17 mouse cellular contexts compared by ENCODE assay signal in genomic region chr8:83323056-83323455, GRCm38 (mm10). TPM values are rescaled to one million over a fixed set of nuclear protein-coding genes. Genes with fewer than 3 reads are reported as not detected.
DNase-seq lines count a peak whose midpoint lies in the region; ATAC-seq and TF ChIP-seq lines count a peak whose summit lies in the region.
"Had no signal": no experiment of that assay in that cellular context is flagged by ENCODE, and none has a peak within 500 bp of the region (broad histone marks: within the 10 kb centered on the region; RNA-seq: fewer than 3 reads in every experiment).

No protein-coding gene starts in this region.

- peak; percentile 4 for TF ChIP-seq RAD21 in CH12.LX (IDR thresholded peaks at IDR 0.05; ENCODE audit: low read depth, low read length)

- H3K9ac ChIP-seq in hindbrain, postnatal 0 days (replicated peaks; ENCODE audit: low read length): no peak overlapping the region
- H3K9ac ChIP-seq in hindbrain, embryonic 13.5 days: no peak overlapping the region
- no peak overlapping the region for H3K9ac ChIP-seq in CH12.LX (ENCODE audit: insufficient read depth, low read depth)
- H3K9ac ChIP-seq in liver, embryonic 12.5 days: no peak overlapping the region
- H3K9ac ChIP-seq: forebrain, embryonic 15.5 days; lung, embryonic 15.5 days had no signal

- H3K4me1 ChIP-seq in hindbrain, postnatal 0 days (ENCODE audit: insufficient read depth, low read length): no peaks in the 10 kb centered on the region
- H3K4me1 ChIP-seq in hindbrain, embryonic 13.5 days (replicated peaks): no peaks in the 10 kb centered on the region
- no peaks in the 10 kb centered on the region for H3K4me1 ChIP-seq in CH12.LX (ENCODE audit: control insufficient read depth in 1 of 2, insufficient read depth in 2 of 2)
- H3K4me1 ChIP-seq in liver, embryonic 12.5 days: peaks cover 11% of the 10 kb centered on the region
- H3K4me1 ChIP-seq: forebrain, embryonic 15.5 days; lung, embryonic 15.5 days had no signal

- dilution Hi-C loops in CH12.LX (cut with MboI; ENCODE audit: extremely low pct_ligation_motif_present, extremely low pct_unique_long_range_greater_than_20kb, low sequenced_read_pairs): no loop called here

- H3K27me3 ChIP-seq in hindbrain, postnatal 0 days (ENCODE audit: insufficient read depth, low read length): no peaks in the 10 kb centered on the region
- H3K27me3 ChIP-seq in hindbrain, embryonic 13.5 days: no peaks in the 10 kb centered on the region
- no peaks in the 10 kb centered on the region for H3K27me3 ChIP-seq in CH12.LX (replicated peaks)
- H3K27me3 ChIP-seq in liver, embryonic 12.5 days (replicated peaks): no peaks in the 10 kb centered on the region
- H3K27me3 ChIP-seq: forebrain, embryonic 15.5 days; lung, embryonic 15.5 days had no signal

- in situ Hi-C loops in CH12.LX (cut with MboI; ENCODE audit: low pct_ligation_motif_present, low pct_unique_long_range_greater_than_20kb, low sequenced_read_pairs): no loop called here

- no peak for DNase-seq in hindbrain, postnatal 0 days (ENCODE audit: low spot score)
- DNase-seq in CH12.LX (ENCODE audit: extremely low read depth): no peak
- peak; percentile 41 for DNase-seq in R1 (ENCODE audit: low read depth, low spot score)
- no peak for DNase-seq in adrenal gland, postnatal 10 days
- no peak for DNase-seq in ovary, postnatal 36 days (ENCODE audit: low spot score)
- DNase-seq in heart, adult 8-10 months (ENCODE audit: low spot score): no peak
- DNase-seq: kidney, adult 9 months had no signal

- WGBS in hindbrain, postnatal 0 days: 84% methylated on average over 2 of the region's 2 CpGs
- 86% methylated on average over 2 of the region's 2 CpGs for WGBS in hindbrain, embryonic 13.5 days
- WGBS in liver, embryonic 12.5 days (ENCODE audit: insufficient replicate concordance): 42% methylated on average over 2 of the region's 2 CpGs

- TF ChIP-seq EP300 in CH12.LX (IDR thresholded peaks at IDR 0.05; ENCODE audit: low read length): no peak

- no peaks in the 10 kb centered on the region for H3K79me2 ChIP-seq in CH12.LX (replicated peaks; ENCODE audit: control insufficient read depth, extremely low read depth, insufficient read depth, poor library complexity, severe bottlenecking)

- no peak overlapping the region for H3K27ac ChIP-seq in hindbrain, postnatal 0 days
- H3K27ac ChIP-seq in hindbrain, embryonic 13.5 days: no peak overlapping the region
- no peak overlapping the region for H3K27ac ChIP-seq in CH12.LX (ENCODE audit: insufficient read depth, low read depth)
- no peak overlapping the region for H3K27ac ChIP-seq in liver, embryonic 12.5 days
- H3K27ac ChIP-seq: embryonic facial prominence, embryonic 10.5 days; forebrain, embryonic 15.5 days; hindbrain, embryonic 10.5 days; lung, embryonic 15.5 days had no signal

- H3K36me3 ChIP-seq in hindbrain, postnatal 0 days (ENCODE audit: insufficient read depth, low read length): peaks cover 32% of the 10 kb centered on the region; the same call in 1 of the 2 replicates
- peaks cover 66% of the 10 kb centered on the region for H3K36me3 ChIP-seq in hindbrain, embryonic 13.5 days
- peaks cover 30 to 59% of the 10 kb centered on the region in 2 experiments for H3K36me3 ChIP-seq in CH12.LX (replicated peaks in 1 of 2; ENCODE audit: control insufficient read depth in 1 of 2, insufficient read depth in 1 of 2, low read length in 1 of 2)
- peaks cover 45% of the 10 kb centered on the region for H3K36me3 ChIP-seq in liver, embryonic 12.5 days

- no peaks in the 10 kb centered on the region for H3K9me3 ChIP-seq in hindbrain, postnatal 0 days (ENCODE audit: low read length)
- H3K9me3 ChIP-seq in hindbrain, embryonic 13.5 days: no peaks in the 10 kb centered on the region
- no peaks in the 10 kb centered on the region for H3K9me3 ChIP-seq in CH12.LX (replicated peaks; ENCODE audit: low read length)
- no peaks in the 10 kb centered on the region for H3K9me3 ChIP-seq in liver, embryonic 12.5 days (replicated peaks)
- H3K9me3 ChIP-seq: embryonic facial prominence, embryonic 10.5 days; forebrain, embryonic 15.5 days; hindbrain, embryonic 10.5 days; lung, embryonic 15.5 days had no signal

- no peak for ATAC-seq in hindbrain, postnatal 0 days
- no peak for ATAC-seq in hindbrain, embryonic 13.5 days (ENCODE audit: low FRiP score)
- ATAC-seq in liver, embryonic 12.5 days: peak; percentile 78
- ATAC-seq: CD4-positive, CD25-positive, alpha-beta regulatory T cell, adult 4 months; forebrain, embryonic 15.5 days; midbrain, embryonic 16.5 days had no signal

- no peak for TF ChIP-seq POLR2A in CH12.LX (IDR thresholded peaks at IDR 0.05; ENCODE audit: low read depth, low read length)

- no peak overlapping the region for H3K4me2 ChIP-seq in hindbrain, postnatal 0 days (ENCODE audit: low read depth, low read length)
- H3K4me2 ChIP-seq in hindbrain, embryonic 13.5 days: no peak overlapping the region
- H3K4me2 ChIP-seq in CH12.LX (ENCODE audit: insufficient read depth, low read depth, poor library complexity, severe bottlenecking): no peak overlapping the region
- H3K4me2 ChIP-seq in liver, embryonic 12.5 days: no peak overlapping the region
- H3K4me2 ChIP-seq: forebrain, embryonic 15.5 days; lung, embryonic 15.5 days had no signal

- no peak overlapping the region for H3K4me3 ChIP-seq in hindbrain, postnatal 0 days (ENCODE audit: low read length)
- no peak overlapping the region for H3K4me3 ChIP-seq in hindbrain, embryonic 13.5 days
- no peak overlapping the region for H3K4me3 ChIP-seq in CH12.LX (replicated peaks in 1 of 3; ENCODE audit: low read depth in 2 of 3, low read length in 2 of 3, poor library complexity in 1 of 3)
- H3K4me3 ChIP-seq in liver, embryonic 12.5 days: no peak overlapping the region
- H3K4me3 ChIP-seq: embryonic facial prominence, embryonic 10.5 days; forebrain, embryonic 15.5 days; hindbrain, embryonic 10.5 days; lung, embryonic 15.5 days had no signal

- TF ChIP-seq CTCF in hindbrain, postnatal 0 days (IDR thresholded peaks at IDR 0.05; ENCODE audit: low read depth): peak; percentile 39; the same call in 1 of the 2 replicates
- TF ChIP-seq CTCF in CH12.LX (conservative IDR thresholded peaks at IDR 0.05 in 1 of 2, IDR thresholded peaks at IDR 0.05 in 1 of 2; ENCODE audit: low read depth in 2 of 2, low read length in 2 of 2): peak in 1 of 2 experiments; percentile 45; a peak in 2 of 4 replicates

TF ChIP-seq in CH12.LX, 34 proteins besides CTCF, POLR2A, EP300 and RAD21:
- TF ChIP-seq SMC3 (IDR thresholded peaks at IDR 0.05; ENCODE audit: low read depth, low read length): peak; percentile 35
- no peak for TF ChIP-seq IRF4 (IDR thresholded peaks at IDR 0.05; ENCODE audit: low read depth, low read length)
- TF ChIP-seq BHLHE40 (IDR thresholded peaks at IDR 0.05; ENCODE audit: low read depth, low read length): no peak
TF ChIP-seq in CH12.LX: peak in this region for 1.

RNA-seq across cellular contexts. Expression of gene Elmod2, which starts 9.2 kb away (rescaled TPM):
- 13.7 and 14.4 TPM in 2 replicates for total RNA-seq in hindbrain, postnatal 0 days (2014; rRNA removed)
- 10.6 and 12.0 TPM in 2 replicates for polyA plus RNA-seq in hindbrain, postnatal 0 days (2015; fragmentation: Nextera tagmentation; extraction: Ambion mirVana)
- 23.7 and 25.8 TPM in 2 replicates for polyA plus RNA-seq in hindbrain, embryonic 13.5 days (2015; fragmentation: Nextera tagmentation; extraction: Ambion mirVana)
- total RNA-seq in CH12.LX (2012; rRNA removed): 6.0 and 7.7 TPM in 2 replicates
- 9.8 and 10.8 TPM in 2 replicates for total RNA-seq in CH12.LX (2014; rRNA removed)
- 6.6 and 7.4 TPM in 2 replicates for polyA plus RNA-seq in CH12.LX (2012; ENCODE audit: insufficient read length, low read depth)
- polyA plus RNA-seq in liver, embryonic 12.5 days (2016; fragmentation: Nextera tagmentation; extraction: Ambion mirVana): 9.7 and 9.9 TPM in 2 replicates
- total RNA-seq in adrenal gland, postnatal 10 days (2021): 10 to 100 TPM; 22.2 to 25.8 TPM
- total RNA-seq in heart, adult 8-10 months (2022): 10 to 100 TPM in 1 of 4 experiments, 1 to 10 TPM in 3; 7.0 to 10.4 (median 9.5) TPM

RNA-seq across cellular contexts. Expression of gene Mgat4d, which starts 25.2 kb away (rescaled TPM):
- not detected in 2 replicates for total RNA-seq in hindbrain, postnatal 0 days (2014; rRNA removed)
- polyA plus RNA-seq in hindbrain, postnatal 0 days (2015; fragmentation: Nextera tagmentation; extraction: Ambion mirVana): not detected in 2 replicates
- polyA plus RNA-seq in hindbrain, embryonic 13.5 days (2015; fragmentation: Nextera tagmentation; extraction: Ambion mirVana): not detected in 2 replicates
- total RNA-seq in CH12.LX (2012; rRNA removed): not detected in 2 replicates
- total RNA-seq in CH12.LX (2014; rRNA removed): not detected in 2 replicates
- polyA plus RNA-seq in CH12.LX (2012; ENCODE audit: insufficient read length, low read depth): 0.17 TPM in 1 of 2 replicates, not detected in the other
- polyA plus RNA-seq in liver, embryonic 12.5 days (2016; fragmentation: Nextera tagmentation; extraction: Ambion mirVana): not detected in 2 replicates
- total RNA-seq in adrenal gland, postnatal 10 days (2021): not detected
- total RNA-seq in heart, adult 8-10 months (2022): not detected
- total RNA-seq: neutrophil, adult 5-6 weeks had no signal
- polyA plus RNA-seq: CD4-positive, CD25-positive, alpha-beta regulatory T cell, adult 4 months; embryonic facial prominence, embryonic 10.5 days; forebrain, embryonic 15.5 days; gonadal fat pad, adult 2 months; hindbrain, embryonic 10.5 days; lung, embryonic 15.5 days; midbrain, embryonic 16.5 days had no signal

RNA-seq across cellular contexts. Expression of gene Ucp1, which starts 32.9 kb away (rescaled TPM):
- 0.29 and 0.31 TPM in 2 replicates for total RNA-seq in hindbrain, postnatal 0 days (2014; rRNA removed)
- polyA plus RNA-seq in hindbrain, postnatal 0 days (2015; fragmentation: Nextera tagmentation; extraction: Ambion mirVana): 0.09 and 0.14 TPM in 2 replicates
- polyA plus RNA-seq in hindbrain, embryonic 13.5 days (2015; fragmentation: Nextera tagmentation; extraction: Ambion mirVana): 0.12 and 0.30 TPM in 2 replicates
- total RNA-seq in CH12.LX (2012; rRNA removed): not detected in 2 replicates
- total RNA-seq in CH12.LX (2014; rRNA removed): not detected in 2 replicates
- polyA plus RNA-seq in CH12.LX (2012; ENCODE audit: insufficient read length, low read depth): not detected in 2 replicates
- polyA plus RNA-seq in liver, embryonic 12.5 days (2016; fragmentation: Nextera tagmentation; extraction: Ambion mirVana): not detected in 2 replicates
- total RNA-seq in adrenal gland, postnatal 10 days (2021): 1,000 to 10,000 TPM; 2,963 to 3,460 TPM
- 1 to 10 TPM; 1.7 to 2.8 (median 2.2) TPM for total RNA-seq in heart, adult 8-10 months (2022)
- total RNA-seq: neutrophil, adult 5-6 weeks had no signal
- polyA plus RNA-seq: CD4-positive, CD25-positive, alpha-beta regulatory T cell, adult 4 months; hindbrain, embryonic 10.5 days; lung, embryonic 15.5 days had no signal

Comparison
In these comparisons a context has a peak if more than half of its experiments do, and no peak if none do; other contexts are left out.
1. RNA of gene Ucp1, which starts 32.9 kb away (total RNA-seq): 2,963 to 3,460 TPM in adrenal gland, postnatal 10 days; 1.7 to 2.8 TPM in heart, adult 8-10 months, 0.29 to 0.31 TPM in hindbrain, postnatal 0 days and not detected in CH12.LX; every median in the first group is over 100 times any median in the second.